Mouse (Mus musculus) erythroblast, embryonic 14.5 days (primary cell): ENCODE data around the gene Fam83f.

Experiments
- GATA1 ChIP-seq: IDR thresholded peaks from 2 replicates; pipeline ENCODE4 v1.6.1; 2012; ENCODE audit warnings: low read length, inconsistent platforms, mixed read lengths
- TAL1 ChIP-seq: IDR thresholded peaks from 3 replicates; pipeline ENCODE4 v1.6.1; 2012; ENCODE audit warnings: low read length, inconsistent platforms, mixed read lengths

- TF ChIP-seq TAL1, result no peak
- no peak for TF ChIP-seq GATA1
Observed at GRCm38 (mm10) chr15:80671295-80672252, at the start of gene Fam83f.
